Mouse (Mus musculus) gastrocnemius, postnatal 4 days (tissue): ENCODE measurements around the gene Sap18. TPM values are rescaled to one million over a fixed set of nuclear protein-coding genes. Genes with fewer than 3 reads are reported as not detected.
"Not testable (repeated sequence)": the region's sequence is repeated elsewhere in the genome, so short reads cannot be mapped to it uniquely, and the experiment has no call there.

Experiments
- DNase-seq, 2 experiments: peaks; one replicate each; pipeline ENCODE4 v3.0.0; 2021 to 2022; ENCODE audit warnings: low spot score in 2 of 2, mixed read lengths in 2 of 2
- microRNA-seq: library from miRNA; unstranded; fragments of <30 nt; microRNA quantifications from one replicate; pipeline ENCODE4 v1.2.0, GENCODE M21; 2021
- total RNA-seq, 2 experiments: library from RNA; stranded (reverse); gene quantifications; 2 replicates each; pipeline ENCODE4 v1.2.3; 2021

The Sap18 gene
- total RNA-seq, 2 experiments from 2014 or later = 55.1 to 58.3 TPM

DNA sequence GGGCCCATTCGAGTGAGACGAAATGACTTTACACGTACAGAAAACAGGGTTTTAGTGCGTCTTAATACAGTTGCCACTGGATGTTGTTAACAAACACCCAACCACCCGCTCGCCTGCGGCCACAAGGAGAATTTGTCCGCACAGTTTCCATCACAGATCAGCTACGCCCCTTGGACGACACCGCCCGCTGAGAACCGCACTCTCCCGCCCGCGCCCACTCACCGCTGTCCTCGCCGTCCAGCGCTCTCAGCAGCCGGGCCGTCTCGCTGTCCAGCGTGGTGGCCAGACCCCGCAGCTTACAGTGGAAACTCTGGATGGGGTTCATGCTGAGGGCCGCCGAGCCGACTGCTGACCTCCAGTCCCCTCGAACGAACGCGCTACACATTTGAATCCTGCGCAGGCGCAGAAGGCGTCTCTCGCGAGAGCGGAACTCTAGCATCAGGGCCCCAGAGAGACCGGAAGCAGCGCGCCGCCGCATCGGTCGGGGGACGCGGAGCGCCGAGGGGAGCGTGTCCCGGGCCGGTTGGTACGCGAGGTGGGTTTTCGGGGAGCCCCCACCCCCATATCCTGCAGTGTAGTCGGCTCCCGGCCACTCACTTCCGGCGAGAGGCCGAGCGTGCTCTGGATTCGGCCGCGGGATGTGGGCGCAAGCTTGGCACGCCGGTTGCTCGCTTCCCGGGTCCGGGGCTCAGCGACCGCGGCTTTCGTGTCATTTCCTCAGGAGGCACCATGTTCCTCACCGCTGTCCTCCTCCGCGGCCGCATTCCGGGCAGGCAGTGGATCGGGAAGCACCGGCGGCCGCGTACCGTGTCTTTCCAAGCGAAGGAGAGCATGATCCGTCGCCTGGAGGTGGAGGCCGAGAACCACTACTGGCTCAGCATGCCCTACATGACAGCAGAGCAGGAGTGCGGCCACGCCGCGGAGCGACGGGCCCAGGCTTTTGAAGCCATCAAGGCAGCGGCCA, 28.1 kb downstream of the Sap18 start, which contains the start of the genes Ska3 and Mrpl57:
Ska3 (minus strand) TSS at position 398 of the 964 bp plus-strand sequence.
Mrpl57 (plus strand) TSS at position 447 of the 964 bp plus-strand sequence.
- peak; percentile 89 to 94 for DNase-seq

DNA sequence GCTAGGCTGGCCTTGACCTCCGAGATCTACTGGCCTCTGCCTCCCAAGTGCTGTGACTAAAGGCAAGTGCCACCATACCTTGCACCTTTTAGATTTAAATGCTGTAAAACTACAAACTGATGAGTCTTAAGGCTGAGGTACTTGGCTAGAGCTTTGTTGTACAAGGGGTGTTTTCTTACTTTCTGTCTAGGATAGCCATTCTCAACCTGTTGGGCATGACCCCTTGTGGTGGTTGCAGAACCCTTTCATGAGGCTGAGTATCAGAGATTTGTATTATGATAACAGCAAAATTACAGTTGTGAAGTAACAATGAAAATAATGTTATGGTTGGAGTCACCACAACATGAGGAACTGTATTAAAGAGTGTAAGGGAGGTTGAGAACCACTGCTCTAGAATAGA, 29.3 kb downstream of the Sap18 start:
- no peak for DNase-seq

DNA sequence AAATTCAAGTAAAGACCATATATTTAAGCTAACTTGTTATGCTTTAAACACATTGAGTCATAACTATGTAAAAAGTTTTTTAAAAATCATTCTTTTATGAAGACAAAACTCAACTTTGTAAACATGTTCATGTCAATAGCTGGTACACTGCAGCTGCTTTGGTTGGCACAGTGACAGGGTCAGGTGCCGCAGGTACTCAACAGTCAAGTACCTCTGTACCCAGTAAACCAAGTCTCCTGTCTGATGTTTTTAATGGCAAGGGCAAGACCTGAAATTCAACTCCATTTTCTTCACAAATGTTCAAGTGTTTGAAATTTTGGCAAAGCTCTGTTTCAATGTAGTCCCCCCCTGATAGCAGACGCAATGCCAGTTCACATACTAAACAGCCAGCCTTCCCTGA, 35.5 kb downstream of the Sap18 start:
- DNase-seq = no peak

DNA sequence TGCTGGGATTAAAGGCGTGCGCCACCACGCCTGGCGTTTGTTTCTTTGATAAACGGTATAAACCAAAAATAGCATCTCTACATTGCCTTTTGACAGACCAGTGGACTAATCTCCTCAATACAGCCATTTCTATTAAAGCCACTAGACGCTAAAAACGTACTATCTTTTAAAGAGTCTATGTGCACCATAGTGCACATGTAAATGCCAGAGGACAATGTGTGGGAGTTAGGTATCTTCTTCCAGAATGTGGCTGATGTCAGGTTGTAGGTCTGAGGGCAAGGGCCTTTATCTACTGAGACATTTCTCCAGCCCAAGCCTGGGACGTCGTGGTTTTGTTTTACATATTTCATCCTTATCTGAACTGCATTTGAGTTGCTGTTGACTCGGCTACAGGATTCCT, 37.2 kb downstream of the Sap18 start:
- no peak for DNase-seq

DNA sequence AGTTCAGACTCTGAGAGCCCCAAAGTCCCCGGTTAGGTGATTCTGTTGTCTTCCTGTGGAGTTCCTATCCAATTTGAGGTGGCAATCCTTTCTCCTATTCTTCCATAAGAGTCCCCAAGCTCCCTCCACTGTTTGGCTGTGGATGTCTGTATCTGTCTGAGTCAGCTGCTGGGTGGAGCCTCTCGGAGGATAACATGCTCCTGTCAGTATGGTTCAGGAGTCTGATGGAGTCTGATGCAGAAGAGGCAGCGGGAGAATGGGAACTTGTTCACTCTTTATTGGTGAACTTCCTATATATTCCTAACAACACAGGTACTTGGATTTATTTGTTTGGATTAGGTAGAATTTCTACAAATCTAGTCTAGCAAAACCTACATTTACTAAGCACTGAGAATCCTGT, 46.6 kb downstream of the Sap18 start:
- no peak for DNase-seq

DNA sequence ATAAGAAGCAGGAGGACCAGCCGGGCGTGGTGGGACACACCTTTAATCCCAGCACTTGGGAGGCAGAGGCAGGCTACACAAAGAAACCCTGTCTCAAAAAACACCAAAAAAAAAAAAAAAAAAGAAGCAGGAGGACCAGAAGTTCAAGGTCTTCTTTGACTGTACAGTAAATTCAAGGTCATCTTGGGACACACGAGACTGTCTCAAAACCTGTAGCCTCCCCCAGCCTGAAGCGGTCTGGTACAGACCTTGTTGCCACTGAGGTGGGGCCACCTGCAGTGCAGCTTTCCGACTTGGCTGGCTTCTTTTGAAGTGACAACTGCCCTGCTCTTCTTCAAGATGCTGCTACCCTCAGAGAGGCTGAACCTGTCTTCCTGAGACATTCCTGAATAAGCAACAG, 50.1 kb downstream of the Sap18 start:
- not testable (repeated sequence) for DNase-seq

DNA sequence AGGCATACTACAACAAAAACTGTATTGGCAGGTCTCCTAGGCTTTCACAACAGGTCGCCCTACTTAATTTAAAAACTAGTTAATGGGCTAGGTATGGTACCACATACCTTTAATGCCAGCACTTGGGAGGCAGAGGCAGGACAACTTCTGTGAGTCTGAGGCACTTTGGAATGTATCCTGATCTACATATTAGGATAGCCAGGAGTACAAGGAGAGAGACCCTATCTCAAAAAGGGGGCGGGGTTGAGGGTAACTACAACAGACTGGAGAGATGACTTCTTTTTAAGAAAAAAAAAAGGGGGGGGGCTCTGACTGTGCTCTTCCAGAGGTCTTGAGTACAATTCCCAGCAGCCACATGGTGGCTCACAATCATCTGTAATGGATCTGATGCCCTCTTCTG, 50.7 kb downstream of the Sap18 start:
- no peak for DNase-seq

DNA sequence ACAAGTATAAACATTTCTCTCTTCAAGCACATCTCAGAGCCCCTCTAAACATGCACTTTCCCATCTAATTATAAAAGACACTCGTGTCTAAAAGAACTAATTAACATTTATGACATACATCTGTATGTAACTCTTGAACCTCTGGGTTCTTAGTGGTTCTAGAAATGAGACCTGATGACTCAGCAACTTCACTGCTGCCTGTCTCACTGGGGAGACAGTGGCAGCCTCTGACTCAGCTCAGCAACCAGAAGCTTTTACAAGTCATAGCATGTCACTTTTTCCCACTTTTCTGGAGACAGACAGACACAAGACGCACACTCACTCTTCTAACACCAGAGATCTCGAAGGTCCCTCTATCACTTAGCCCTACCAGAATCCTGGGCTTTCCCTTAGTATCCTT, 52.4 kb downstream of the Sap18 start:
- DNase-seq = no peak

DNA sequence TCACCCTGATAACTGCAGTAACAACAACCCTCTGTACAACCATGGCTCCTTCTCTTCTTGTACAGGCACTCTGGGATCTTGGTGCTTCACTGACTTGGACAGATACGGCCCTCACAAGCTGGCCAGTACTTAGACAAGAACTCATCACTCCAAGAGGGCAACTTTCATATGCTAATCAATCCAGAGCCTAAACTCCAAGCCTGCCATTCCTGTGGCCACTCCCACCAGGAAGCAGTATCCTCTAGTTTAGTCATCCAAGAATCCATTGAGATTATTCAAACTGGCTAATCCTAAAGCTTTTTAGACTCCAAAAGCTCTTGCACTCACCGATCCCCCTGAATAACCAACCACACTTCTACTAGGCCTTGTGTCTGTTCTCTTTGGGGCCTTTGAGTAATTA, 55.0 kb downstream of the Sap18 start:
- DNase-seq = no peak

DNA sequence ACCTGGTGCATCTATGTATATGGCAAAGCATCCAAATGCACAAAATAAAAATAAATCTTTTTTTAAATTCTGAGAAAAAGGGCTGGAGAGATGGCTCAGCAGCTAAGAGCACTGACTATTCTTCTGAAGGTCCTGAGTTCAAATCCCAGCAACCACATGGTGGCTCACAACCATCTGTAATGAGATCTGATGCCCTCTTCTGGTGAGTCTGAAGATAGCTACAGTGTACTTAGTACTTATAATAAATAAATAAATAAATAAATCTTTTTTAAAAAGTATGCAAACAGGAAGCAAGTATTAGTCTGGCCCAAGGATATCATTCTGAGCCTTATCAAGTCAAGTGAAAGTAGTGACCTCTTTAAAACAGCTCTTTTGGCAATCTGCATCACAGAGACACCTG, 58.1 kb downstream of the Sap18 start:
- DNase-seq = not testable (repeated sequence)

Small RNAs within 50 kb of the gene (microRNA-seq; reads per million reads assigned to microRNA genes)
- not detected for gene Mir3077

Other genes with a start within 250 kb of the Sap18 start
- gene Eef1akmt1, start 226.6 kb upstream of the Sap18 start, total RNA-seq = 10 to 100 TPM; 25.7 to 28.1 TPM
- 10 to 100 TPM; 21.6 to 21.7 TPM for gene Xpo4, start 132.8 kb upstream of the Sap18 start, total RNA-seq
- 1 to 10 TPM in 1 of 2 experiments, not detected in 1; 1.9 TPM for gene Gm49361, start 52.1 kb upstream of the Sap18 start, total RNA-seq
- gene Lats2, start 39.8 kb upstream of the Sap18 start, total RNA-seq = 10 to 100 TPM; 37.1 to 39.2 TPM
- gene Ska3, start 28.0 kb downstream of the Sap18 start, total RNA-seq = 1 to 10 TPM; 4.8 to 4.9 TPM
- gene Mrpl57, start 28.1 kb downstream of the Sap18 start, total RNA-seq = 10 to 100 TPM; 68.5 to 73.3 TPM
- 10 to 100 TPM; 27.2 to 28.2 TPM for gene Zdhhc20, start 92.1 kb downstream of the Sap18 start, total RNA-seq
- gene Micu2, start 201.1 kb downstream of the Sap18 start, total RNA-seq = 10 to 100 TPM; 73.4 to 80.4 TPM